Mouse (Mus musculus) Patski (cell line): ENCODE measurements around the gene Smim7. TPM values are rescaled to one million over a fixed set of nuclear protein-coding genes. Genes with fewer than 3 reads are reported as not detected.
A peak's percentile ranks its signal among the peaks of the same experiment; 100 is the strongest.

Experiments
- ATAC-seq: fragments of 100-300 bp; one replicate; pipeline ENCODE4 v1.8.0; 2021
- CTCF ChIA-PET: fragments of 350-600 bp; sonication (Branson Sonifier 250); formaldehyde crosslinking; loops from one replicate; lab custom pipeline; 2022; ENCODE audit warnings: inconsistent platforms; lab: Charles Lee
- POLR2A ChIA-PET: fragments of 350-600 bp; sonication (Branson Sonifier 250); formaldehyde crosslinking; loops from one replicate; lab custom pipeline; 2022; ENCODE audit warnings: antibody characterized with exemption, inconsistent platforms; lab: Charles Lee
- DNase-seq: peaks from one replicate; pipeline ENCODE4 v3.0.0-alpha.2; 2011; ENCODE audit warnings: low read depth, low spot score
- H3K27me3 ChIP-seq: fragments of 371-371 bp; one replicate; pipeline ENCODE4 v1.5.1; 2021
- CTCF ChIP-seq: fragments of 100-300 bp; IDR thresholded peaks from one replicate; pipeline ENCODE4 v1.5.1; 2021
- in situ Hi-C: fragments of 300-500 bp; cut with MboI; formaldehyde crosslinking; loops from 3 replicates; pipeline ENCODE4 v1.11.1; 2018; ENCODE audit warnings: low pct_unique_long_range_greater_than_20kb, mixed read lengths
- polyA plus RNA-seq: library from polyadenylated mRNA; unstranded; gene quantifications from one replicate; pipeline ENCODE4 v1.2.3, GENCODE M21; 2021

Smim7 gene
- 83.7 TPM for polyA plus RNA-seq

- ChIA-PET POLR2A (no interaction called here), CTCF (no interaction called here)
- in situ Hi-C loops = no loop called here
- DNase-seq (peak; percentile 97), ATAC-seq (peak; percentile 95)
- H3K27me3 ChIP-seq = no peaks in the 10 kb centered on the region
- no peak for TF ChIP-seq CTCF
Measured at GRCm38 (mm10) chr8:72570633-72571610, at the start of gene Smim7. Smim7 (minus strand) TSS chr8:72571088.

GRCm38 (mm10) chr8:72590198-72590597, 19.3 kb upstream of the Smim7 start:
- POLR2A ChIA-PET = no interaction called here
- H3K27me3 ChIP-seq = no peaks in the 10 kb centered on the region
- DNase-seq (no peak), ATAC-seq (no peak)
- CTCF ChIA-PET = interaction anchor here (0.9 kb wide), 1 partner anchor 10 kb away, joined by 4 read pairs; no protein-coding TSS in a partner anchor
- no peak for TF ChIP-seq CTCF
- in situ Hi-C loops = no loop called here

GRCm38 (mm10) chr8:72589286-72589685, 18.4 kb upstream of the Smim7 start:
- DNase-seq (no peak), ATAC-seq (no peak)
- ChIA-PET CTCF (interaction anchor here (0.9 to 1.3 kb wide), 3 partner anchors 9 to 56 kb away, joined by 3 to 4 read pairs (median 4); no protein-coding TSS in a partner anchor), POLR2A (interaction anchor here (0.9 kb wide), 1 partner anchor 16 kb away, joined by 4 read pairs; no protein-coding TSS in a partner anchor)
- H3K27me3 ChIP-seq = no peaks in the 10 kb centered on the region
- in situ Hi-C loops = no loop called here
- no peak for TF ChIP-seq CTCF

- ChIA-PET POLR2A (interaction anchor here (0.9 kb wide), 1 partner anchor 16 kb away, joined by 4 read pairs; no protein-coding TSS in a partner anchor), CTCF (interaction anchor here (1.0 to 1.3 kb wide), 2 partner anchors 54 to 57 kb away, joined by 3 to 4 read pairs; no protein-coding TSS in a partner anchor)
- ATAC-seq (no peak), DNase-seq (no peak)
- H3K27me3 ChIP-seq = no peaks in the 10 kb centered on the region
- in situ Hi-C loops = no loop called here
- TF ChIP-seq CTCF = no peak
Measured at GRCm38 (mm10) chr8:72588865-72589264, 18.0 kb upstream of the Smim7 start.

GRCm38 (mm10) chr8:72587806-72588205, 16.9 kb upstream of the Smim7 start:
- in situ Hi-C loops = no loop called here
- CTCF ChIA-PET = interaction anchor here (1.1 kb wide), 1 partner anchor 10 kb away, joined by 3 read pairs; no protein-coding TSS in a partner anchor
- POLR2A ChIA-PET = no interaction called here
- DNase-seq (no peak), ATAC-seq (no peak)
- TF ChIP-seq CTCF = no peak
- no peaks in the 10 kb centered on the region for H3K27me3 ChIP-seq

GRCm38 (mm10) chr8:72584390-72584789, 13.5 kb upstream of the Smim7 start:
- ATAC-seq (no peak), DNase-seq (no peak)
- in situ Hi-C loops = no loop called here
- H3K27me3 ChIP-seq = no peaks in the 10 kb centered on the region
- TF ChIP-seq CTCF = no peak
- ChIA-PET CTCF (interaction anchor here (1.7 kb wide), 1 partner anchor 162 kb away, joined by 3 read pairs; no protein-coding TSS in a partner anchor), POLR2A (no interaction called here)

- ATAC-seq (peak; percentile 34), DNase-seq (no peak)
- CTCF ChIA-PET = no interaction called here
- in situ Hi-C loops = no loop called here
- H3K27me3 ChIP-seq = no peaks in the 10 kb centered on the region
- no peak for TF ChIP-seq CTCF
- POLR2A ChIA-PET = no interaction called here
Measured at GRCm38 (mm10) chr8:72583056-72583771, 12.3 kb upstream of the Smim7 start.

GRCm38 (mm10) chr8:72579374-72579773, 8.5 kb upstream of the Smim7 start:
- DNase-seq (no peak), ATAC-seq (no peak)
- POLR2A ChIA-PET = interaction anchor here (0.6 kb wide), 1 partner anchor 195 kb away, joined by 3 read pairs; no protein-coding TSS in a partner anchor
- no peaks in the 10 kb centered on the region for H3K27me3 ChIP-seq
- CTCF ChIA-PET = interaction anchor here (1.2 to 1.5 kb wide), 2 partner anchors 10 to 12 kb away, joined by 4 read pairs; no protein-coding TSS in a partner anchor
- no peak for TF ChIP-seq CTCF
- in situ Hi-C loops = no loop called here

GRCm38 (mm10) chr8:72577941-72578340, 7.1 kb upstream of the Smim7 start:
- CTCF ChIA-PET = interaction anchor here (0.9 kb wide), 1 partner anchor 10 kb away, joined by 3 read pairs; no protein-coding TSS in a partner anchor
- in situ Hi-C loops = no loop called here
- POLR2A ChIA-PET = no interaction called here
- no peaks in the 10 kb centered on the region for H3K27me3 ChIP-seq
- ATAC-seq = no peak
- no peak for DNase-seq
- no peak for TF ChIP-seq CTCF

GRCm38 (mm10) chr8:72577266-72577665, 6.4 kb upstream of the Smim7 start:
- ATAC-seq (no peak), DNase-seq (no peak)
- CTCF ChIA-PET = interaction anchor here (0.9 kb wide), 1 partner anchor 10 kb away, joined by 3 read pairs; no protein-coding TSS in a partner anchor
- no peaks in the 10 kb centered on the region for H3K27me3 ChIP-seq
- POLR2A ChIA-PET = no interaction called here
- in situ Hi-C loops = no loop called here
- no peak for TF ChIP-seq CTCF
